Mouse (Mus musculus) T-helper 17 cell (primary cell): ENCODE results near the gene Slc36a3.
"Not testable (repeated sequence)": the region's sequence is repeated elsewhere in the genome, so short reads cannot be mapped to it uniquely, and the experiment has no call there.

Experiments
- in situ Hi-C, 2 experiments: fragments of 300-600 bp; cut with MboI, MseI; formaldehyde crosslinking; loops; 1 replicate in 1 of 2; 2 replicates in 1 of 2; pipeline ENCODE4 v1.15.1; 2025; ENCODE audit warnings: high pct_unique_total_duplicates in 2 of 2

Slc36a3 gene

DNA sequence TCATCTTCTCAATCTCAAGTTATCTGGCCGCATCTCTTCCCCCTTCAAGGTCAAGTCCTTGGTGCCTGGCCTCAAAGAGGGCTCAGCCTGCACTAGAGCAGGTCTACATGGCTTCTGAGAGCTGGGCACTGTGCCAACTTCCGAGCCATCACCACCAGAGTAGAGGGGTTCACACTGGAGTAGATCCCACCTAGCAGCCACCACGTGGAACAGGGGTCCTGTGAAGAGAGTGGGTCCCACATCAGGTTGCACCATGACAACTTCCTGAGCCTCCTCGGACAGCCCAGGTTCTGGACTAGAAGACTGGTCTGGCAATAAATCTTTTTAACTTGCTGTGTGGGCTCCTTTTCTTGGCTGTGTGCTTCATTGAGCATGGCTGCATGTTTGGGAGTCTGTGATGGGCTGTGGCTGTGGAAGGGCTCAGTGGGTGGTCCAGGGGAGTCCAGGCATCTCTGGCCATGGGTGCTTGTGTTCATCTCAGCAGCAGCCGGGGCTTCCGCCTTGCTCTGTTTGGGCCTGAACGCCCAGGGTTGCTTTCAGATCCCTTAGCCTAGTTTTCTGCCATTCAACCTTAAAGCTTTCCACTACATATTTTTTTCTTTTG, 40.8 kb downstream of the Slc36a3 start:
- in situ Hi-C loops = no loop called here

GRCm38 (mm10) chr11:55109521-55110300, 41.8 kb downstream of the Slc36a3 start:
- in situ Hi-C loops = no loop called here

GRCm38 (mm10) chr11:55106636-55107035, 44.9 kb downstream of the Slc36a3 start:
- in situ Hi-C loops = no loop called here

DNA sequence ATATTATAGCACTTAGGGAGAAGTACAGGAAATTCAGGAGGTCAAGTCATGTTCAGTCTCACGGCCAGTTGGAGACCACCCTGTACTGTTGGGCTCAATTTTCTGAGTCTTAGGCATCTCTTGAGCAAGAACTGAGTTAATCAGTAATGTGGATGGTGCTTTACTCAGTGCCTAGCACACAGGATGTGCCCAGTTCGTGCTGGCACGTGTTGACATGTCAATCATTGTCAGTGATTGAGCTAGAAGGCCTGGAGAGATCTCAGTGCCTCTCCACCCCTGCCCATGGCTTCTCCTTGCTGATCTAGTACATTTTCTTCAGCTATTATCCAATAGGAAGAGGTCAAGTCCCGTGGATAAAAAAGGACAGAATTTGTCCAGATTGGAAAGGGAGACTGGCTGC, 46.1 kb downstream of the Slc36a3 start:
- in situ Hi-C loops = no loop called here

- in situ Hi-C loops = loop anchor here in 1 of 2 experiments (5.0 kb wide), 1 partner anchor 54 kb away; no protein-coding TSS in a partner anchor
These were observed 48.3 kb downstream of the Slc36a3 start for GRCm38 (mm10) chr11:55103229-55103628.

DNA sequence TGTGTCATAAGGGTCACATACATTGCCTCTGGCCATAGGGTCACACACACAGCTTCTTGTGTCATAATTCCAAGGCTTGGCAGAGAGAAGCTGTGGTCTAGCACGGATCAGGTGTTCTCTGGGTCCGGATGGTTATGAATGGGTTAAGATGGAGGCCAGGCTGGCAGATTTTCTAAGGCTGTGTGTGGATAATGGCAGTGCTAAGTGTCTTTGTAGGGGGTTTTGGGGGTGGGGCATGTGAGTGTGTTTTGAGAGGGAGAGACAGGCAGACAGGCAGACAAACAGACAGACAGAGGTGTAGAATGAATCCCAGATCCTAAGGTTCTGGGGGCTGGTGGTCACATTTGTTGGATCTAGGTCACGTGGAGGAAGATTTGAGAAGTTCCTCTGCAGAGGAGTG, 49.5 kb downstream of the Slc36a3 start:
- in situ Hi-C loops = loop anchor here in 1 of 2 experiments (5.0 kb wide), 1 partner anchor 55 kb away; no protein-coding TSS in a partner anchor

GRCm38 (mm10) chr11:55099868-55100267, 51.6 kb downstream of the Slc36a3 start:
- in situ Hi-C loops = loop anchor here in 1 of 2 experiments (5.0 kb wide), 1 partner anchor 57 kb away; no protein-coding TSS in a partner anchor

DNA sequence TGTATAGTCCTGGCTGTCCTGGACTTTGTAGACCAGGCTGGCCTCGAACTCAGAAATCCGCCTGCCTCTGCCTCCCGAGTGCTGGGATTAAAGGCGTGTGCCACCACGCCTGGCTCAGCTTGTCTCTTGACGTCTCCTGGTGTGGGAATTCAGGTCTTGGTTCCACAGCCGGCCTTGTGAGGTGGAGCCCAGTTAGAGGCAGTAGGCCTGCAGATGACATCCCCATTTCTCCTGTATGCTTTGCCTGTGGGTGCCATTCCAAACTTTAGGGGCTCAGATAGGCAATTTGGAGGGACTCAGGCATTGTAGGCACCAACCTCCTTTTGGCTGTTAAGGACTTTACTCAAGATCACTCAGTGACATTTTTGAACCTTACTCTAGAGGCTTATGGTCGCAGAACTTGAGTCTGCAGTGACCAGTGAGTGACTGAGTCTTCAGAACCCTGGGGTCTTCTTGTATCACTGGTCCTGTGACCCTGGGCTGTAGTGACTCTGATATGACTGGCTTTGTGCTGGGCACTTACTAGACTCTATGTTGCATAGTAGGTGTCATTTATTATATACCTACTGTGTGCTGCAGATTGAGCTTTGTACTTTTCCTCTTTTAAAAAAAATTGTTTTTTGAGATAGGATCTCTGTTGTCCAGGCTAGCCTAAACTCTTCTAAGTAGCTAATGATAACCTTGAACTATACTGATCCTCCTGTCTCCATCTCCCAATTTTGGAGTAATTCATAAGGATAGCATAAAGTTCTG, 52.3 kb downstream of the Slc36a3 start:
- in situ Hi-C loops = no loop called here

DNA sequence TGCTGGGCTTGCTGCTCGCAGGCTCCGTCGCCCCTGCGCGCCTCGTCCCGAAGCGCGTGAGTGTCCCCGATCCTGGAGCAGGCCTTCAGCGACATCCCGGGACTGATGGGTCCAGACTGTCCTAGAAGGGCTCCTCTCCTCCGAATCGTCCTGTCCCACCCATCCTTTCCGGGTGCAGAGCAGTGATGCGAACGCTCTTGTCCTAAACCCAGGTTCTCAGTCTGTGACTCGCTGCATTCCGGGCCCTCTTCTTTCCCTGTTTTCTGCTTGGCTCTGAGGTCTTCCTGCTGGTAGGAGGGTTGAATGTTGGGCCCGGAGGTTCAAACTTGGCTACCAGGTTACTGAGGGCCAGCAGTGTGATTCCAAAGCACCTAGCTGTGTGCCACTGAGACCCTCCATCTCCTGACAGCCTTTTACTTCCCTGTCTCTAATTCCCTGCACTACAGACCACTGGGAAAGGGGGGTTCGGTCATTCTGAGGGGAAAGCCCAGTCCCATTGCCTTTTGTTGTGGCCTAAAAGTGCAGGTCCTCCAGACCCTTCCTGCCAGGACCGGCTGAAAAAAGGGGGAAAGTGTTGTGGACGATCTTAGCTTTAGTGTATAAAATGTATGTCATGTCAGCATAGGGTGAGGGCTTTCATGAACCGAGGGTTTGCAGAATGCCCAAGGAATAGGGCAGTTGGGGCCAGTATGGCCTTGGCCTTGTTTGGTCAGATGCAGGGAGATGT, 53.2 kb downstream of the Slc36a3 start:
- in situ Hi-C loops = no loop called here

- in situ Hi-C loops = no loop called here
These were observed 53.9 kb downstream of the Slc36a3 start, which contains the start of gene Gm2a for GRCm38 (mm10) chr11:55097463-55098188. Gm2a (plus strand) TSS chr11:55098115.

DNA sequence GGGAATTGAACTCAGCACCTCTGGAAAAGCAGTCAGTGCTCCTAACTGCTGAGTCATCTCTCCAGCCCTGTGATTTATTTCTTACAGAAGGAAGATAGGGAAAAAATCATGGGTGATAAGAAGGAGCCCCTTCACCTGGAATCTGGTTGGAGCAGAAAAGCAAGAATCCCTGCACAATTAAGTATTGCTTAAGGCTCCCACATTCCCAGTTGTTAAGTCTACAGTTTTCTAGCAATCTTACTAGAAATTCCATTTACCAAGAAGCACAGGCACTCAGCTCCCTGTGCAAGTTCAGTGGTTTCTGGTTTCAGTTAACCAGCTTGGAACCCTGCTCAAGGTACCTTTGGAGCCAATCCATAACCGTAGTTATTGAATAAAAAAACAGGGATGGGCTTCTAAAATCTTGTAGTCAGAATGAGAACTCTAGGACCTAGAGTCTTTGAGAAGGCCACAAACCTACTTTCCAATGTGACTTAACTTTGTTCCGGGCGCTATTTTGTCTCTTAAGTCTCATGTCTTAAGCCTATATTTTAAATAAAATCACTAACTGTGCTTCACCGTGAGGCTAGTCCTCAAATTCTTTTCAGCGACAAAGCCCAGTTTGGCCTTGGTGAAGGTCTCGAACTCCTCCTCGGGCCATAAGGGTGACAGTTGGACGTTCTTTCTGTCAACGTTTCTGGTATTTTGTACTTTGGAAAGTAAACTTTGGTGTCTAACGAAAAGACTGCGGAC, 54.6 kb downstream of the Slc36a3 start:
- in situ Hi-C loops = no loop called here

DNA sequence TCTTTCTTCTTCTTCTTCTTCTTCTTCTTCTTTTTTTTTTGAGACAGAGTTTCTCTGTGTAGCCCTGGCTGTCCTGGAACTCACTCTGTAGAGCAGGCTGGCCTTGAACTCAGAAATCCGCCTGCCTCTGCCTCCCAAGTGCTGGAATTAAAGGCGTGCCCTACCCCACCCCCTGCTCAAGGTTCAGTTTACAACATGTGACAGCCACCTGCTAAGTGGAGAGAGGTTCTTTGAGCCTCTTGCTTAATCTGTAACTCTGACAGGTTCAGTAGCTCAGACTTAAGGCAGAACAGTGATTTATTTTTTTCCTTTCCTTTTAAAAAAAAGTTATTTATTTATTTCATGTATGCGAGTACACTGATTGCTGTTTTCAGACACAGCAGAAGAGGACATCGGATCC, 55.2 kb downstream of the Slc36a3 start:
- in situ Hi-C loops = not testable (repeated sequence)

GRCm38 (mm10) chr11:55093096-55093495, 58.4 kb downstream of the Slc36a3 start:
- in situ Hi-C loops = no loop called here

- in situ Hi-C loops = loop anchor here in 1 of 2 experiments (5.0 kb wide), 1 partner anchor 67 kb away; no protein-coding TSS in a partner anchor
These were observed 61.6 kb downstream of the Slc36a3 start for GRCm38 (mm10) chr11:55089892-55090291.

DNA sequence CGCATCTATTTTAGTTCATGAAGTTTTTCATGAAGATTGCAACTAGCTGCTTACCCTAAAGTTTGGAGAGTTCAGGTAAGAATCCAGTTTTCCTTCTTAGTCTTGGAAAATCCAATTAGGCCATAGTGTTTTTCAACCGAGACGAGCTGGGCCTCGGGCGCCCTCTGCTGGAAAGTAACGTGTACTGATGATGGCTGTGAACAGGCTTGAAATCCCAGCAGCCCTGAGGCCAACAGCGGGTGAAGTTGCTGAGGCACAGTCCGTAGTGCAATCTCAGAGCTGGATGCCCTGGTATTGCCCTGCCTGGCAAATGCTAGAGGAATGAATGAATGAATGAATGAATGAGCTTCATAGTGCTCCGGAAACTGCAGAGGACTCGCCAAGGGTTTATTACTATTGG, 64.5 kb downstream of the Slc36a3 start:
- in situ Hi-C loops = loop anchor here in 1 of 2 experiments (5.0 kb wide), 1 partner anchor 70 kb away; no protein-coding TSS in a partner anchor

- in situ Hi-C loops = loop anchor here in 1 of 2 experiments (5.0 kb wide), 1 partner anchor 72 kb away; no protein-coding TSS in a partner anchor
These were observed 66.1 kb downstream of the Slc36a3 start for GRCm38 (mm10) chr11:55085396-55085795.

- in situ Hi-C loops = loop anchor here in 1 of 2 experiments (5.0 kb wide), 1 partner anchor 73 kb away; no protein-coding TSS in a partner anchor
These were observed 66.9 kb downstream of the Slc36a3 start for GRCm38 (mm10) chr11:55084629-55085028.

DNA sequence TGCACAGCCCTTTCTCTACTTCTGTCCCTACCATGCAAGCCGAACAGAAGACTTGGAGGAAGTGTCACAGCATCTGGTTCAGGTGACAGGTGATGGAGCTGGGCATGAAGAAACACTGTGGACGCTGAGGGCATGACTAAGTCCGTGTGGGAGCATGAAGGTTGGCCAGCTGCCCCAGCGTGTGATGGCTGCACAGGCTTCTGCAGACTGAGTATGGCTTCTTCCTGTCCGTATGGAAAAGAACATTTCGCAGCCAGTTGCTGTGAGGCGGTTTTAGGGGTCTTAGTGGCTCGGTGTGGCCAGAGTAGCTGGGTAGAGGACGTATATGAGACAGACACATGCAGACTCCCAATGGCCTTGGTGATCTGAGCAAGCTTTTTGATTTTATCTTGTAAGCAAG, 70.3 kb downstream of the Slc36a3 start:
- in situ Hi-C loops = no loop called here

DNA sequence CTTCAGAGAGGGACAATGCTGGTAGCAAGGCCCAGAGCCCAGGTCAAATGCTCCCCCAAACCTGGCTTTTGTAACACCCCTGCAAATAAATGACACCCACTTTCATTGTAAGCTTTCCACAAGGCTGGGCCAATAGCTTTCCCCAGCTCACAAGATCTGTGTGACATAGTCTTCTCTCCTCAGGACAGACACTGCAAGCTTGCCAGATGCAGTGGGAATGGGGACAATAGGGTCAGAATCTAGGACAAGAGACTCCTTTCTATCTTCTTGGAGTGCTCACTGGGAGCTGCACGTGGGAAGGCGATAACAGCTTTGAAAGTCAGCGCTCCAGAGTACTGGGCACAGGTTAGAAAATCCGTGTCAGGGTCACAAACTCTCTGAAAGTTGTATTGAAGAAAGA, 72.3 kb downstream of the Slc36a3 start:
- in situ Hi-C loops = no loop called here

GRCm38 (mm10) chr11:55078502-55078901, 73.0 kb downstream of the Slc36a3 start:
- in situ Hi-C loops = no loop called here
